Mouse (Mus musculus) CD4-positive, CD25-positive, alpha-beta regulatory T cell, adult 9 weeks (primary cell): ENCODE data around the gene Nme8. TPM values are rescaled to one million over a fixed set of nuclear protein-coding genes. Genes with fewer than 3 reads are reported as not detected.

ENCODE experiments used
- polyA plus RNA-seq: library from polyadenylated mRNA; unstranded; fragments of 100-300 nt; shearing (Covaris generic); gene quantifications from one replicate; pipeline ENCODE4 v1.2.1, GENCODE M21; 2017

Nme8 gene
- polyA plus RNA-seq: not detected

DNA sequence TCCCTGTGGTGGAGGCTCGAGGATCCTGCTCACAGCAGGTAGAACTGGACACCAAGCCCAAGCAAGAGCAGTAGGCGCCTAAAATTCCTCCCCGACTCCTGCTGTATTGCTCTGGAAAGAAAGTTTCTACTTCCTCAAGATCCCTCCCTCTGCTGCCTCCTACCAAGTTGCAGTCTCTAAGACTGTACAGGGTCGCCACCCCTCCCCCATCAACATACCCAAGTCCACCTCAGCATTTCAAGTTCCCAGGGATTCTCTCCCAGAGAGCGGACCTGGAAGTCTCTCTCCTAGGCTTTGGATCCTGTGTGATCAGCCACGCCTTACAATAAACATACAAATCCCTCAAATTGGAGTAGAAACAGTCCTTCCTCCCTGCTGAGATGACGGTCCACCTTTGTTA lies at the start of gene Nme8:
Gene Nme8, minus strand, starts transcription at position 5 of the 400 bp plus-strand sequence.

DNA sequence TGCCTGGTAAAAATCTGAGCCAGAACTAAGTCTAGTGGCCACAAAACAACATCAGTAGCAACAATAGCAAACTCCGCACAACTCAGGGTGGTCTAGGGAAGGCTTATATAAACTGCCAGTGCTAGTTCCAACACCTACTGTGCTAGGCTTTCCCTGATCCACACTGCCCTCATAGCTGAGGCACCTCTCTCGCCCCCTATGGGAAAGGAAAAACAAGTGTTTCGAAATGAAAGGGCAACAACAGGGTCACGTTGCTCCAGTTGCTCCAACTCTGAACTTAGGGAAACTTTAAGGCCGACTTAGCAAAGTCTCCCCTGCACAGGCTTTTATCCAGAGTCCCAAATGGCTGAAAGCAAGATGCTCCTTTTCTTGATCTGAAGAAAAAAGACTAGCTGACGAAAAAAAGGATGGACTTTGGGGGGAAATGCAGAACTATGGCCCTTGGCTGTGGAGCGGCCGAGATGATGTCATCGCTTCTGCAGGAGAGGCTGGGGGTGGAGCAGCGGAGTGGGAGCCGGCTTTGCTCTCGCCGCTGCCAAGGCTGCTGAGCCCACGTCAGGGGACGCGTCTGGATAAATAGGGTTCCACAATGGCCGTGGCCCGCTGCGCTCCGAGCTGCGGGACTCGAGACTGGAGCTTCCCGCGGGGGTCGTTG lies 74.9 kb downstream of the Nme8 start, which contains the start of gene Sfrp4:
Gene Sfrp4, plus strand, starts transcription at position 532 of the 655 bp plus-strand sequence.

DNA sequence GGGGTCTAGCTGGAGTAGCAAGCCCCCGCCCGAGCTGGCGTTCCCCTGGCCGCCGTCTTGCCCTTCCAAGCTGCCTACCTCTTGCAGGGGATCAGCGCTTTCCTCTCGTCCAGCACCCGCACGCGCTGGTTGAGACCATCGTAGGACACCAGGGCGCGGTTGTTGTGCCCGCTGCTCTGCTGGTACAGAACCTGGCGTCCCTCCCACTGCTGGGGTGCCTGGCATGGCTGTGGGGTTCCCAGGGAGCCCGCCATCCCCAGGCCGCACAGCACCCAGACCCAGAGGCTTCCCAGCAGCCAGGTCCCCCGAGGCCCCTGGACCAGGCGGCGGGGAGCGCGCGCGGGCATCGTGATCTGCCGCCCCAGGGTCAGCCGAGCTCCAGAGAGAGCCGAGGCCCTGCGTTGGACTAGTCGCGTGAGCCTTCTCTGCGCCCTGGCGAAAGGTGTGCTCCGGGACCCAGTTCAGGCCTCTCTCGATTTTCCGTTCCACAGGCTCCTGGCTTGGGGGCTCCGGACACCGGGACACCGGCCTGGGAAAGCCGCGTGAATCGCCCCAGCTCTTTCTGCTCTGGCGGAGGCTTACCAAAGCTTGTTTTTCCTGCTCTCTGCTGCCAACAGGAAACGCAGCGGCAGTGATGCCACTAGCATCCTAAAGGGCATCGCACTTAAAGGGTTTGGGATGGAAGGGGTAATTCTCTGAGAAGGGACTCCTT lies 78.2 kb downstream of the Nme8 start, which contains the start of gene Epdr1:
Gene Epdr1, minus strand, starts transcription at position 712 of the 712 bp plus-strand sequence.

Other genes with a start within 250 kb of the Nme8 start
- gene Epdr1, start 77.9 kb downstream of the Nme8 start, polyA plus RNA-seq: 0.67 TPM
- not detected for gene Sfrp4, start 74.7 kb downstream of the Nme8 start, polyA plus RNA-seq
- gene Gpr141, start 126.5 kb upstream of the Nme8 start, polyA plus RNA-seq: 0.19 TPM